Mouse (Mus musculus): ENCODE results near the gene Bicra. TPM values are rescaled to one million over a fixed set of nuclear protein-coding genes. Genes with fewer than 3 reads are reported as not detected.
A peak's percentile ranks its signal among the peaks of the same experiment; 100 is the strongest.

Gene Bicra
- polyA plus RNA-seq, 1 experiment from 2014 or later: 2.3 TPM

DNA sequence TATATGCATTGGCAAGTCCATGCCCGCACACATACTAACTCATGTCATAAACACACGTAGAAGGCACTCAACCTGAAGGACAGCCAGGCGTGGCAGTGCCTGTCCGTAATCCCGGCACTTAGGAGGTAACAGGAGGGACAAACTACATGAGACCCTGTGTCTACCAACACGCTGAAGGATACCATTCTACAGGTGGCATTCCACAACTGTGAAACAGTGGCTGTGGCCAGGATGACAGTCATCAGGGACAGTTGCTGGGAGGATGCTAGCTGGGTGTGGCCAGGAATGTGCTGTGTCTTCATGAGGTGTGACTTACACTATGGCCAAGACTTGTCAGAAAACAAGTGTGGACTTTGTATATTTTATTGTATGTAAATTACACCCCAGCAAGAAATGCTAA is 10.7 kb downstream of the Bicra start:
- TF ChIP-seq EP300 (IDR thresholded peaks at IDR 0.05) (no peak), CTCF (IDR thresholded peaks at IDR 0.05) (no peak)
- H3K27ac ChIP-seq (ENCODE audit: low read length): no peak overlapping the region

DNA sequence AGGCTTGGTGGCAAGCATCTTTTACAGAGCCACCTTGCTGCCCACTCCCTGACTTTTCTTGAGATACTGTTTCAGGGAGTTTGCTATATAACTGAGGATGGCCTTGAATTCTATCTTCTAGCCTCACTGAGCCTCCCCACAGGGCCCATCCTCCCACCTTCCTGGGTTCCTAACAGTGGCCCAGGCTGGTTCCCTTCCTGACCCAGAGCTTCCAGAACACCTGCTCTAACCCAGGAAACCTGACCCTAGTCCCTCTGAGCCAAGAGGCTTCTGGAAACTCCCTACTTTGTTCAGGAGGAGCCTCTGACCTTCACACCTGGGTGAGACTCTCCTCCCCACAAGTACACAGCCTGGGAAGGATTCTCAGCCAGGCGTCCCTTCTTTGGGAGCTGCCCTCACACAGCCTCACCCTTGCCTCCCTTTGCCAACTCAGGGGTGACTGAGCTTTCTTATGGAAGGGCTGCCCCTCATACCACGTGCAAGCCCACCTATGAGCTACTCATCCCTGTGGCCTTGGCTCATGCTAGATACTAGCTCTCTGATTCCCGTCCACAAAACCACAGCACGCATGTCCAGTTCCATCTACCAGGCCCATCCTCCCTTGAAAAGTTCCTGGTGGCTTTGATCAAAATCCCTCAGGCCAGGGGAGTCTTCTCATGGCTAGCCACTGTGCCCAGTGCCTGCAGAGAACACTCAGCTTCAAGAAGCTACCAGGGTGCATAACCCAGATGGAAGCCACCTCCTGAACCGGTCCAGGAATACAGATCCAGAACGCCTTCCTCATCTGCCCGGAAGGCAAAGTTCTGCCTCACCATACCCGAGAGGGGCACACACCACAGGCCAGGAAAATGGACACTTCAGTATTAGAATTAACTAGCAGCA is 13.9 kb downstream of the Bicra start:
- H3K27ac ChIP-seq (ENCODE audit: low read length): no peak overlapping the region
- DNase-seq (ENCODE audit: low spot score): no peak
- H3K9ac ChIP-seq (replicated peaks; ENCODE audit: low read depth): no peak overlapping the region
- no peak for ATAC-seq
- H3K36me3 ChIP-seq (ENCODE audit: insufficient read depth, low read length): no peaks in the 10 kb centered on the region
- H3K9me3 ChIP-seq (ENCODE audit: low read length): no peaks in the 10 kb centered on the region
- H3K4me2 ChIP-seq (replicated peaks; ENCODE audit: low read depth, low read length): no peak overlapping the region
- H3K4me1 ChIP-seq (ENCODE audit: insufficient read depth, low read depth, low read length): 0 out of 2 replicates have a peak, but pooled peaks cover 3% of the 10 kb centered on the region
- TF ChIP-seq CTCF (IDR thresholded peaks at IDR 0.05): no peak
- TF ChIP-seq EP300 (IDR thresholded peaks at IDR 0.05): no peak
- no peak overlapping the region for H3K4me3 ChIP-seq (ENCODE audit: low read depth, low read length)
- no peaks in the 10 kb centered on the region for H3K27me3 ChIP-seq (replicated peaks; ENCODE audit: insufficient read depth, low read length)
- 92% methylated on average over 8 of the region's 8 CpGs for WGBS

More for the DNA sequence above, 10.7 kb downstream of the Bicra start:
- no peak for ATAC-seq
- Histone ChIP-seq H3K27me3 (replicated peaks; ENCODE audit: insufficient read depth, low read length) (no peaks in the 10 kb centered on the region), H3K4me1 (ENCODE audit: insufficient read depth, low read depth, low read length) (no peaks in the 10 kb centered on the region), H3K4me2 (replicated peaks; ENCODE audit: low read depth, low read length) (no peak overlapping the region), H3K4me3 (ENCODE audit: low read depth, low read length) (no peak overlapping the region), H3K36me3 (ENCODE audit: insufficient read depth, low read length) (no peaks in the 10 kb centered on the region), H3K9ac (replicated peaks; ENCODE audit: low read depth) (no peak overlapping the region), H3K9me3 (ENCODE audit: low read length) (no peaks in the 10 kb centered on the region)
- WGBS: 90% methylated on average over 6 of the region's 6 CpGs
- DNase-seq (ENCODE audit: low spot score): no peak

DNA sequence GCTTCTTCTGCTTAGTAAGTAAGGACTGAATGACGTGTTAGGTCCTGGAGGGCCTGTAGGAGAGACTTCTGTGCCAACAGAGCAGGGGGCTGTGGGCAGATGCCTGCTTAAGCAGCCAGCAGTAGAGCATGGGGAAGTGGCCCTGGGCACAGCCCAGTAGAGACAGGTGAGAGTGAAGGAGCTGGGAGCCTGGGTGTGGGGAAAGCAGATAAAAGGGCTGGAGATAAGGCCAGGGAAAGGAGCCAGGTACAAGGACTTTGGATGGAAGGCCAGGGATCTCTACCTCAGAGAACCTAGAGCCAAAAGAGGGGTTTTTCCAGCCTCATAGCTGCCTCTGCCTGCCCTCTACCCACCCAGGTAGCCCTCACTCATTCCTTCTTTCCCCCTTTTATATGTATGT is 14.7 kb downstream of the Bicra start:
- H3K4me1 ChIP-seq (ENCODE audit: insufficient read depth, low read depth, low read length): peaks cover 3% of the 10 kb centered on the region; the same call in 1 of the 2 replicates
- no peak for ATAC-seq
- WGBS: 76% methylated on average over 1 of the region's 1 CpGs
- H3K4me2 ChIP-seq (replicated peaks; ENCODE audit: low read depth, low read length): no peak overlapping the region
- H3K27me3 ChIP-seq (replicated peaks; ENCODE audit: insufficient read depth, low read length): no peaks in the 10 kb centered on the region
- no peak overlapping the region for H3K4me3 ChIP-seq (ENCODE audit: low read depth, low read length)
- TF ChIP-seq EP300 (IDR thresholded peaks at IDR 0.05): no peak
- TF ChIP-seq CTCF (IDR thresholded peaks at IDR 0.05): no peak
- no peak for DNase-seq (ENCODE audit: low spot score)
- H3K27ac ChIP-seq (ENCODE audit: low read length): no peak overlapping the region
- no peak overlapping the region for H3K9ac ChIP-seq (replicated peaks; ENCODE audit: low read depth)
- H3K36me3 ChIP-seq (ENCODE audit: insufficient read depth, low read length): no peaks in the 10 kb centered on the region
- H3K9me3 ChIP-seq (ENCODE audit: low read length): no peaks in the 10 kb centered on the region

DNA sequence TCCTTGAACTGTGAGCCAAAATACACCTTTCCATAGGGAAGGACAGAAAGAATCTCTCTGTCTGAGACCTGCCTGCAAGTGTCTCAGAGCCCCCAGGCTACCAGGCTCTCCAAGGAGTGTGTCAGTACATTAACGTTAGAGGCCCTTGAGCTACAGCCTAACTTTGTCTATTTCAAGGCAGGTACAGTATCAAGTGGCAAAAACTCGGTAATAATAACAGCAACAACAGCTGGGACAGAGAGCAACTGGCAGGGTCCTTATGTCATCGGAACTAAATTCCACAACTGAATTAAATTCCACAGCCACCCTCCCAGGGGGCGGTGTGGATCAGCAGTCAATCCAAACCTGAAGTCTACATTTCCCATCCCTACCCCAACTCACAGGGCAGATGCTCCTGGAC is 16.6 kb downstream of the Bicra start:
- WGBS: 81% methylated on average over 4 of the region's 4 CpGs
- no peak for DNase-seq (ENCODE audit: low spot score)
- Histone ChIP-seq H3K9ac (replicated peaks; ENCODE audit: low read depth) (no peak overlapping the region), H3K27ac (ENCODE audit: low read length) (no peak overlapping the region), H3K9me3 (ENCODE audit: low read length) (no peaks in the 10 kb centered on the region), H3K4me3 (ENCODE audit: low read depth, low read length) (no peak overlapping the region), H3K36me3 (ENCODE audit: insufficient read depth, low read length) (no peaks in the 10 kb centered on the region), H3K4me2 (replicated peaks; ENCODE audit: low read depth, low read length) (no peak overlapping the region), H3K4me1 (ENCODE audit: insufficient read depth, low read depth, low read length) (peaks cover 3% of the 10 kb centered on the region; the same call in 1 of the 2 replicates), H3K27me3 (replicated peaks; ENCODE audit: insufficient read depth, low read length) (no peaks in the 10 kb centered on the region)
- no peak for ATAC-seq
- no peak for TF ChIP-seq EP300 (IDR thresholded peaks at IDR 0.05)
- TF ChIP-seq CTCF (IDR thresholded peaks at IDR 0.05): no peak

DNA sequence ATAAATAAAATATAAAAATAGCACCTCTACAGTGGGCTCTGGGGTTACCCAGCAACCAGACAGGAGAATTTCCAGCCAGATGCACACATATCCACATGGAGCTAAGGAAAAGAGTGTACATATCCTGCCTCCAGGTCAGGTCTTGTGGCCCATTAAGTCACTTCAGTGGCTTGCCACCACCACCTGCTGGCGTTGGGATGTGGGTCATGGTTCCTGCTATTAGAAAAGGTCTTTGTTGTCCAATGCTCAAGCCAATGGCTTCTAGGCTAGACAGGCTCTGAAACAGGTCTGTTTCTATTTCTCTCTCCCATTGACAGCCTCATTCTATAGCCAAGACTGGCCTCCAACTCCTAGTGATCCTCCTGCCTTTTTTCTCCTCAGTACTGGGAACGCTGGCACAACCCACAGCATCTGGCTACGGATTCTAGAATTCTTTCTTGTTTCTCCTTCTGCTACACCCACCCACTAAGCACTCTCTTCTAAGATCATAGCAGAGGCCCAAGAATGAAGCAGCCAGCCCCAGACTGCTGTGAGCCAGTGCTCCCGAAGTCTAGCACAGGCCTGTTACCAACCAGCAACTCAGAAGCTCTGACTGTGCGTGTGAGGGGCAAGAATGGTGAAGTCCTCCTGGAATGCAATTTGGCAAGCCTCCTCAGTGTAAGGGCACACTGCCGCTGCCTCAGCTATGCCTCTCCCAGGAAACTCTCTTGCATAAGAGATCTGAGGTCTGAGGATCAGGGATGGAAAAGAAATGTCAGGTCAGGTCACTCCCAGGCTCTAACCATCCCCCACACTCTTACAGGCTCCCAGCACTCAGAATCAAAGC is 19.4 kb downstream of the Bicra start:
- 57% methylated on average over 6 of the region's 6 CpGs for WGBS
- Histone ChIP-seq H3K4me1 (ENCODE audit: insufficient read depth, low read depth, low read length) (peaks cover 3% of the 10 kb centered on the region; the same call in 1 of the 2 replicates), H3K9me3 (ENCODE audit: low read length) (no peaks in the 10 kb centered on the region), H3K9ac (replicated peaks; ENCODE audit: low read depth) (no peak overlapping the region), H3K27me3 (replicated peaks; ENCODE audit: insufficient read depth, low read length) (no peaks in the 10 kb centered on the region), H3K27ac (ENCODE audit: low read length) (peak overlapping the region; percentile 62), H3K4me2 (replicated peaks; ENCODE audit: low read depth, low read length) (no peak overlapping the region), H3K4me3 (ENCODE audit: low read depth, low read length) (no peak overlapping the region), H3K36me3 (ENCODE audit: insufficient read depth, low read length) (no peaks in the 10 kb centered on the region)
- TF ChIP-seq CTCF (IDR thresholded peaks at IDR 0.05): peak; percentile 27; the same call in 1 of the 2 replicates
- TF ChIP-seq EP300 (IDR thresholded peaks at IDR 0.05): no peak
- DNase-seq (ENCODE audit: low spot score) (peak; percentile 80), ATAC-seq (peak; percentile 82)

DNA sequence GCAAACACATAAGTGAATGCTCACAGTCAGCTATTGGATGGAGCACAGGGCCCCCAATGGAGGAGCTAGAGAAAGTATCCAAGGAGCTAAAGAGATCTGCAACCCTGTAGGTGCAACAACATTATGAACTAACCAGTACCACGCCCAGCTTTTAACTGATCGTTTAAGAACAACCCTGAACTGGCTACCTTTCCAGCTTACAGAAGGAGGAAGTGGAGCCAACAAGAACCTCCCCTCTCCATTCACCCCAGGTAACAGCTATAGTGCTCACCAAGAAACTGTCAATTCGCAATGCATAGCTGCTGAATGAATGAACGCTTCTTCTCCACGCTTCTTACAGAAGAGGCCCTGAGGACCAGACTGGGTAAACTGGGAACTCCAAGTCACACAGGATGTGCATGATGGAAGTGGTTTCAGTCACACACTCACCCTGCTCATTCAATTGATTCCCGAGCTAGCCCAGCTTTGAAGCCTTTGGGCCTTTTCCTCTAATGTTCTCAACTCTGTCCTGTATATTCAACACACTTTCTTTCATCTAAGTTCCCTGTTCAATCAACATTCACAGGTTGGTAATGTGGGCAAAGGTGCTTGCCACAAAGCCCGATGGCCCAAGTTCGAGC is 23.0 kb downstream of the Bicra start:
- DNase-seq (ENCODE audit: low spot score) (no peak), ATAC-seq (no peak)
- no peaks in the 10 kb centered on the region for H3K9me3 ChIP-seq (ENCODE audit: low read length)
- no peaks in the 10 kb centered on the region for H3K27me3 ChIP-seq (replicated peaks; ENCODE audit: insufficient read depth, low read length)
- peaks cover 3% of the 10 kb centered on the region; the same call in 1 of the 2 replicates for H3K4me1 ChIP-seq (ENCODE audit: insufficient read depth, low read depth, low read length)
- no peak overlapping the region for H3K27ac ChIP-seq (ENCODE audit: low read length)
- TF ChIP-seq EP300 (IDR thresholded peaks at IDR 0.05): no peak
- no peak for TF ChIP-seq CTCF (IDR thresholded peaks at IDR 0.05)
- H3K36me3 ChIP-seq (ENCODE audit: insufficient read depth, low read length): no peaks in the 10 kb centered on the region
- no peak overlapping the region for H3K9ac ChIP-seq (replicated peaks; ENCODE audit: low read depth)
- no peak overlapping the region for H3K4me2 ChIP-seq (replicated peaks; ENCODE audit: low read depth, low read length)
- no peak overlapping the region for H3K4me3 ChIP-seq (ENCODE audit: low read depth, low read length)
- WGBS: 83% methylated on average over 8 of the region's 8 CpGs
